Mouse (Mus musculus) adrenal gland, postnatal 25 days (tissue): ENCODE measurements at regions not wholly inside any gene's neighbourhood (a gene's known extent, or its start where the extent isn't known, plus 50 kb on each side); places are given as distances from the start of the nearest gene placed in this dataset.

Experiments
- DNase-seq: peaks from one replicate; pipeline ENCODE4 v3.0.0; 2021; ENCODE audit warnings: mixed read lengths

GRCm38 (mm10) chr12:119027701-119028100 is 61.5 kb upstream of the Abcb5 start:
- no peak for DNase-seq

- DNase-seq, result peak; percentile 63
Measured at GRCm38 (mm10) chr12:119026311-119026710, 60.1 kb upstream of the Abcb5 start.

GRCm38 (mm10) chr12:119024063-119024462 is 57.8 kb upstream of the Abcb5 start:
- DNase-seq, result no peak
